Mouse (Mus musculus) layer of hippocampus, postnatal 36 days (tissue): Measurements from ENCODE around the gene Arhgap1. TPM values are rescaled to one million over a fixed set of nuclear protein-coding genes. Genes with fewer than 3 reads are reported as not detected.
"Not testable (repeated sequence)": the region's sequence is repeated elsewhere in the genome, so short reads cannot be mapped to it uniquely, and the experiment has no call there.

Experiments
- DNase-seq, 2 experiments: peaks; one replicate each; pipeline ENCODE4 v3.0.0; 2022
- total RNA-seq, 2 experiments: library from RNA; stranded (reverse); gene quantifications; 2 replicates each; pipeline ENCODE4 v1.2.3; 2021

Arhgap1 gene
- 10 to 100 TPM; 55.7 to 65.1 TPM for total RNA-seq

DNA sequence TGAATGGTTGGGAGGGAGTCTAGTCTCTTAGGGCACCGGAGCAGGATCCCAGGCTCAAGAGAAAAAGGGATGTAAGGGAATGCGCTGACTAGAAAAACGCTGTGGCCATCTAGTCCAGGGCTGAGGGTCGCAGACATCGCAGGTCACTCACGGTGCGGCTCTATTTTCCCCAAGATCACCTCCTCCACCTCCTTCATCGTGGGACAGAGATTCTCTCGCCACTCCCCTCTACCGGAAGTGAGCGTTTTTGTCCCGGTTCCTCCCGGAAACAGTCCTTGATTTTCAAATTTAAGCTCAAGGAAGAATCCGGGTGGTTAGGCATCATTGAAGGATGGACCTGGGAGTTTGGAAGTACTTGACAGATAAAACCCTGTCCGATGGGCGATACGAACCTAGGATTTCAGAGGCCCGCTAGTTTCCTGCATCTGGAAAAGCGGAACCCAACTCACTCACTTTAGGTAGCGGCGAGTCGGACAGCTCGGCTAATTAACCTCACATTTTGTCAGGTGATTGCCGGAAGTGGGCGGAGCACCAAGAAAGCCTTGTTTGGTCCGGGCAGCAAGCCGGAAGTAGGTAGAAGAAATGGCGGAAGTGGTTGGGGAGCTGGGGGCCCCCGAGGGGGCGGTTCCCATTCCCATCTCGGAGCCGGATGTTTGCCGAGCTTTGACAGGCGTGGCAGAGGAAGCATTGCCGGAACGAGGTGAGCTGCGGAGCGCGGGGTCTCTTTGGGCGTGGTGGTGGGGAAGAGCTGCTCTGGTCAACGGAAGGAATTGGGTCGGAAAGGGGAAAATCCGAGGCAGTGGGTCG is at the start of gene Arhgap1, which contains the start of gene Zfp408:
Arhgap1 (plus strand) TSS at position 308 of the 807 bp plus-strand sequence.
Zfp408 (minus strand) TSS at position 239 of the 807 bp plus-strand sequence.
- peak; percentile 93 to 95 for DNase-seq

DNA sequence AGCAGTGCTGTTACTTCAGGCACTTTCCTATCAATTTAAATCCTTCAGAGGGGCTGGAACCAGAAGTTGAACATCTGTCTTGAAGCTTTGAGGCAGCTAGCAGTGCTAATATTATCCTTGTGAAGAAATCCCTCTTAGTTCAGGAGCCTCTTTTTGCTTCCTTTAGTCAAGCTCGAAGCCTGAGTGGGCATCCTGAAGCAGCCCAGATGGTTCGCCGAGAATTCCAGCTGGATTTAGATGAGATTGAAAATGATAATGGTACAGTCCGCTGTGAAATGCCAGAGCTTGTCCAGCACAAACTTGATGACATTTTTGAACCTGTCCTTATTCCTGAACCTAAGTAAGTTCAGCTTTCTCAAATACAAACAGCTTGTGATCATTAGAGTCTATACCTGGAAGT is 49.2 kb upstream of the Arhgap1 start:
- no peak for DNase-seq

DNA sequence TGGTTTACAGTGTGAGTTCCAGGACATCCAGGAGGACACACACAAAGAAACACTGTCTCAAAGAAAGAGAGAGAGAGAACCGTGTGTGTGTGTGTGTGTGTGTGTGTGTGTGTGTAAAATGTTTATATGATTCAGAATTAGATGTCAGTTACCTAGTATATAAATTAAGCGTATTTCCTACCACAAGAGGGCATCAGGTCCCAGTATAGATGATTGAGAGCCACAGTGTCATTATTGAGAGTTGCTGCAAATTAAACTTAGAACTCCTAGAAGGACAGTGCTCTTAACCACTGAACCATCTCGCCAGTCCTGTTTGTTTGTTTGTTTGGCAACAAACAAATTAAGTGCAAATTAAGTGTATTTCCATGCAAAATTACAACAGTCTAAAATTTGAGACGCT is 47.3 kb upstream of the Arhgap1 start:
- DNase-seq = no peak

- DNase-seq = not testable (repeated sequence)
Observed at GRCm38 (mm10) chr2:91609370-91609769, 40.3 kb upstream of the Arhgap1 start.

DNA sequence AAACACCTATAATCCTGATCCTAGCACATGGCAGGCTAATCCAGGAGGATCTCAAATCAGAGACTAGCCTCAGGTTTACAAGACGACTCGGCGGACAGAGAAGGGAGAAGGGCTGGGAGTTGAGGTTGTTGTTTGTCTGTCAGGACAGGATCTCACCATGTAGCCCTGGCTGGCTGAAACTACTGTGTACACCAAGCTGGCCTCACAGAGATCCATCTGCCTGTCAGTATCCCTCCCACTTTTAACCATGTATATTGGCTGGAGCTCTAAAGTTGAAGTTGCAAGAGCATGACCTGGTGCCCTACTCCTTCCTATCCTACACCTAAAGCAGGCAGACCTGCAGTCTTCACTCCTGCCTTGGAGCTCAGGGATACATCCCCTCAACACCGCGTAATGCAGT is 27.3 kb upstream of the Arhgap1 start:
- DNase-seq = no peak

DNA sequence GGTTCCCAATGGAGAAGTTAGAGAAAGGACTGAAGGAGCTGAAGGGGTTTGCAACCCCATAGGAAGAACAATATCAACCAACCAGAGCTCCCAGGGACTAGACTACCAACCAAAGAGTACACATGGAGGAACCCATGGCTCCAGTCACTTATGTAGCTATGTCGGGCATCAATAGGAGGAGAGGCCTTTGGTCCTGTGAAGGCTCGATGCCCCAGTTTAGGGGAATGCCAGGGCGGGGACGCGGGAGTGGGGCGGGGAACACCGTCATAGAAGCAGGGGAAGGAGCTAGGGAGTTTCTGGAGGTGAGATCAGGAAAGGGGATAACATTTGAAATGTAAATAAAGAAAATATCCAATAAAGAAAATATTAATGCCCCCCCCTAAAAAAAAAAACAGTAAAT is 26.3 kb upstream of the Arhgap1 start:
- not testable (repeated sequence) for DNase-seq

DNA sequence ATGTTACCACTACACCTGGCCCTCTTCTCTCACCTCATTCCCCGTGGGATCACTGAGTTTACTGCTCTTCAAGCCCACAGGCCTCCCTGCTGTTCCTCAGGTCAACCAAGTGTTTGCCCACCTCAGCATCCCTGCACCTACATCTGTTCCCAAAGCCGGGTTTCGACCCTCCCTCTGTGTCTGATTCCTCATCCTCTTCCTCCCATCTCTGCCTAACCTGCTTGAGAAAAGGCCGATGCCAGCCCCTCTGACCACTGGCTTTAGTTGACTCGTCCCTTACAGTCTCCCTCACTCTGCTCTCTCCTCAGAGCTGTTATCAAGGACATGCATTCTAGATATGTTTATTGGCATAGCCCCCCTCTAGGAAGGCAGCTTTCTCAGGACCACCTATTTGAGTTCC is 22.2 kb upstream of the Arhgap1 start:
- no peak for DNase-seq

DNA sequence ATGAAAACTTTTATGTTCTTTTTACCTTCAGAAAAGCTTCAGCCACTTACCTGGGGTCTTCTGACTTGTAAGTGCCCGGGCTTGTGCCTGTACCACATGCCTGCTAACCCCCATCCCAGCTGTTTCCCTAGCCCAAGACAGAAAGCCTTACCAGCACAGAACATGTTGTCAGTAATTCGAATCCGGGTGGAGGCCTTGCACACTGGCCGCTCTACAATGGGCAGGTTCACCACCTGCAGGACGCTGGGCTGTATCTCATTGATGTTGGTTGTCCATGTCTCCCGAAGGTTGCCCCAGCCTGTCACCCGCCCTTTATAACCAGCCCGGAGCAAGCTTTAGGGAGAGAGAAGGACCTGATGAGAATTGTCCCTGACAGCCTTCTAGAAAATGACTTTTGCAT is 21.5 kb upstream of the Arhgap1 start:
- DNase-seq = no peak

- DNase-seq = peak; percentile 39
Observed at GRCm38 (mm10) chr2:91629682-91630081, 20.0 kb upstream of the Arhgap1 start.

- no peak for DNase-seq
Observed at GRCm38 (mm10) chr2:91630384-91630783, 19.3 kb upstream of the Arhgap1 start.

- no peak for DNase-seq
Observed at GRCm38 (mm10) chr2:91631826-91632225, 17.8 kb upstream of the Arhgap1 start.

GRCm38 (mm10) chr2:91632316-91632715 is 17.3 kb upstream of the Arhgap1 start:
- DNase-seq = no peak

DNA sequence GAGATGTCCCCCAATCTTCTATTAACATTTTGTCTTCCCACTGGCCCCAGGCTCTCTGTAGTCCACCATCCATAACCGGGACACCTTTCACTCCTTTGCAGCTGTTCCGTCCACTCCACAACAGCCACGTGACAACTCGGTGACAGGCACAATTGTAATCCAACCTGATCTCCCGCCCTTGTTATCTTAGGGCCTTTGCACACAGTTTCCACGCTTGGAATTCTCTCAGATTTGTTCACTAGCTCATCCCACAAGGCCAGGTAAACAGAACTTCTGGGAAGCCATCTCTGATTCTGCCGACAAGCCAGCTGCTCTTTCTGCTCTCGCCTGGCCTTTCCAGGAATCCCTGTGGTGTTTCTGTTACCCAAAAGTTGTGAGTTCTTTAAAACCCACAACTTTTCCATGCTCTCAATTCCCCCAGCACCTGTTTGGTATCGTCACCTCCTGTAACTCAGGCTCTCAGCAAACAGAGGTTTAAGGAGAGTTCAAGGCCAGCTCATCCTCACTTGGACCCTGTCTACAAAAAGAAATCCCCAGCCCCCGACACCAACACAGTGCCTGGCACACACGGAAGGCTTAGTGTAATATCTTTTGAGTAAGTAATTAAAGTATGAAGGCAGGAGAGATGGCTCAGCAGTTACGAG is 16.2 kb upstream of the Arhgap1 start:
- no peak for DNase-seq

- DNase-seq = no peak
Observed at GRCm38 (mm10) chr2:91634841-91635240, 14.8 kb upstream of the Arhgap1 start.

GRCm38 (mm10) chr2:91635486-91635885 is 14.2 kb upstream of the Arhgap1 start:
- DNase-seq = no peak

DNA sequence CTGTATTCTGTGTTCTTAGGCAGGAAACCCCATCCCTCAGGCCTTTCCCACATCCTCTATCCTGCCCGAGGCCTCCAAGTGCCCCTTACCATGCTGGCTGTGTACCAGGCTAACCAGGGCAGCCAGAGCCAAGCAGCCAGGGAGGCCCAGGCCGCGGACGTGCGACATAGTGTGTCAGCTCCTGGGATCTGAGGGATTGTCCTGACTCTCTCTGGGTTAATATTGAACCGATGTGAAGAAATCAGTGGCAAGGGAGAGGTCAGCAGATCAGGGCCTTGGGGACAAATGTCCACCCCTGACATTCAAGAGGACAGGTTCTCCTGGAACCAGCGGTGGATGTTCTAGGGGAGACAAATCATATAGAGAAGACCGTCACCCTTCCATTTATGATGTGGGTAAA is 13.4 kb upstream of the Arhgap1 start, which contains the start of gene F2:
F2 (minus strand) TSS at position 186 of the 400 bp plus-strand sequence.
- no peak for DNase-seq

DNA sequence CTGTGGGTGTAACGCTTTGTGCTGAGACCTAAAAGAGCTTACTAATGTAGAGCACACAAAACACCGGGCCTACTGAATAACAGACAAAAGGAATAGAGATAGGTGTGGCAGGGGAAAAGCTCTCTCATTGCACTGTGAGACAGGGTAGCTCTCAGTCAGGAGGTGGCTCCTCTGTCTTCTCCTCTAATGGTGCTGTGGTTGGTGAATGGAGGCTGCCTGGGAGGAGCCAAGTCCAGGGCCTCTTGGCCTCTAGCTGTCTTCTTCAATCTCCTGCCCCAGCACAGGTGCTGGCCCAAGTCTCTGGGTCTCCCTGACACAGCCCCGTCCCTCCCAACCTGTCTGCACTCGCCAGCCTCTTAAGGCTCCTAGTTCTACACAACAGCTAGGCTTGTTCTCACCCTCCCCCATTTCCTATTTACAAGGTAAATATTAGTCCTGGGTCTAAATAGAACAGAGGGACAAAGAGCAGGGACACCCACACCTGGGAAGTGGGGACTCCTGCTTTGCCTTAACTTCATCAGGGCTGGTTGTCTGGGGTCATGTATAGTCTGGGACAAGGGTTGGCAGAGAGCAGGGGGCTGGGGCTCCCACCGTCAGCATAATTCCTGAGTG is 12.8 kb upstream of the Arhgap1 start:
- no peak for DNase-seq

- no peak for DNase-seq
Observed at GRCm38 (mm10) chr2:91638931-91639330, 10.7 kb upstream of the Arhgap1 start.

DNA sequence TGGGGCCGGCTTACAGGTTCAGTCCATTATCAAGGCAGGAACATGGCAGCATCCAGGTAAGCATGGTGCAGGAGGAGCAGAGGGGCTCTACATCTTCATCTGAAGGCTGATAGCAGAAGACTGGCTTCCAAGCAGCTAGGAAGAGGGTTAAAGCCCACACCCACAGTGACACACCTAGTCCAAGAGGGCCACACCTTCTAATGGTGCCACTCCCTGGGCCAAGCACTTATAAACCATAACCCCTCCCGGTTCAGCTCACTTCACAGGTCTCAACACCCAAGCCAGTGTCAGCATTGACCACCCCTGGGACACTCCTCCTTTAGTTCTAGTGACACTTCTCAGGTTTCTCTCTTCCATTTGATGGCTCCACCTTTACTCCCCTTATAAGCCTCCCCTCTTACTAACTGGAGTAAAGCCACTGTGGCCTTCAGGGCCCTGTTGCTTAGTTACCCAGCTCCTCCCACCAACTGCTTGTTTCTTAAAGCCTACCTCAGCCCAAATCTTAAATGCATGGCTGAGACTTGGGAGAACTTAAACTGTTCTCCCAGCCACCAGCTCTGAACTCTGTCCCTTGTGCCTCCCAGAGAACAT is 6.7 kb upstream of the Arhgap1 start:
- DNase-seq = no peak

DNA sequence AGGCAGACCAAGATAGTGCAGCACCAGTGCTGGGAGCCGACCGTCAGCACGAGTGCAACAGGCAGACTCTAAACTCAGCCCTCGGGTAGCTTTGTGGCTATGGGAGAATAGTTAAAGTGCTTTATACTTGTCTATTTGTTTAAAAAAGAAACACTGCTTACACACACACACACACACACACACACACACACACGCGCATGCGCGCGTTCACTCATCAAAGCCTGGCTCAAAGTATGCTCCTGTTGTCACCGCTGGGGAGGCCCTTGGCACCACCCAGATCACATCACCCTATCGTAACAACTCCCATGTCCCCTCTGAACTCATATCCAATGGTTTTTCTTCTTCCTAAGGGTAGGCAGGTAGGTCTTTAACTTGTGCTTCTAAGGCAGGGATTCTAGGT is 5.6 kb upstream of the Arhgap1 start:
- no peak for DNase-seq

GRCm38 (mm10) chr2:91645354-91645753 is 4.3 kb upstream of the Arhgap1 start:
- no peak for DNase-seq

GRCm38 (mm10) chr2:91645811-91646210 is 3.8 kb upstream of the Arhgap1 start:
- no peak for DNase-seq

DNA sequence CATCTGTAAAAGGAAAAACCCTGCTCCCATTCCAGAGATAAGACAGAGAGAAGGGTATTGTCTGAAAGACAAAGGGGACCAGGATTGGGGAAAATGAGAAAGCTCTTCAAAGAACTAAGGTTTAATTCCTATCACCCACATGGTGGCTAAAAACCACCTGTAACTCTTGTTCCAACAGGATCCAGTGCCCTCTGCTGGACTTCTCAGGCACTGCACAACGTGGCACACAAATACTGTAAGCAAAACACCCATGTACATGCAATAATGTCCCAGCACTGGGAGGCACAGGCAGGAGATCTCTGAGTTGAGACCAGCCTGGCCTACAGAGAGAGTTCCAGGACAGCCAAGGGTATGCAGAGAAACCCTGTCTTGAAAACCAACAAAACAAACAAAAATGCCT is 2.9 kb upstream of the Arhgap1 start:
- peak in 1 of 2 experiments; percentile 27 for DNase-seq
